Mouse (Mus musculus): ENCODE measurements around the gene Fam213b. TPM values are rescaled to one million over a fixed set of nuclear protein-coding genes. Genes with fewer than 3 reads are reported as not detected.

Gene Fam213b
- polyA plus RNA-seq, 1 experiment from 2014 or later = 64.7 TPM

GRCm38 (mm10) chr4:154890887-154891286, 8.0 kb downstream of the Fam213b start:
- H3K4me3 ChIP-seq (ENCODE audit: low read depth, low read length) = no peak overlapping the region
- H3K9ac ChIP-seq (replicated peaks; ENCODE audit: low read depth, low read length) = no peak overlapping the region
- H3K36me3 ChIP-seq (ENCODE audit: control insufficient read depth, insufficient read depth, low read length) = no peaks in the 10 kb centered on the region
- no peak overlapping the region for H3K27ac ChIP-seq (ENCODE audit: low read depth, low read length)
- 90% methylated on average over 14 of the region's 14 CpGs for WGBS
- no peaks in the 10 kb centered on the region for H3K9me3 ChIP-seq (ENCODE audit: control insufficient read depth, low read length)
- H3K4me1 ChIP-seq (ENCODE audit: control insufficient read depth, insufficient read depth, low read length) = no peaks in the 10 kb centered on the region
- H3K4me2 ChIP-seq (ENCODE audit: low read depth, low read length) = no peak overlapping the region
- no peak for ATAC-seq (ENCODE audit: low read depth)
- H3K27me3 ChIP-seq (ENCODE audit: control insufficient read depth, insufficient read depth, low read length) = no peaks in the 10 kb centered on the region

- H3K4me2 ChIP-seq (ENCODE audit: low read depth, low read length) = no peak overlapping the region
- ATAC-seq (ENCODE audit: low read depth) = no peak
- WGBS = 81% methylated on average over 15 of the region's 15 CpGs
- no peaks in the 10 kb centered on the region for H3K9me3 ChIP-seq (ENCODE audit: control insufficient read depth, low read length)
- no peaks in the 10 kb centered on the region for H3K27me3 ChIP-seq (ENCODE audit: control insufficient read depth, insufficient read depth, low read length)
- H3K36me3 ChIP-seq (ENCODE audit: control insufficient read depth, insufficient read depth, low read length) = no peaks in the 10 kb centered on the region
- no peaks in the 10 kb centered on the region for H3K4me1 ChIP-seq (ENCODE audit: control insufficient read depth, insufficient read depth, low read length)
- no peak overlapping the region for H3K27ac ChIP-seq (ENCODE audit: low read depth, low read length)
- H3K9ac ChIP-seq (replicated peaks; ENCODE audit: low read depth, low read length) = no peak overlapping the region
- no peak overlapping the region for H3K4me3 ChIP-seq (ENCODE audit: low read depth, low read length)
These were observed 11.2 kb downstream of the Fam213b start for GRCm38 (mm10) chr4:154887593-154888250.

- 65% methylated on average over 13 of the region's 13 CpGs for WGBS
These were observed 11.9 kb downstream of the Fam213b start for GRCm38 (mm10) chr4:154886876-154887592.

GRCm38 (mm10) chr4:154885416-154885815, 13.5 kb downstream of the Fam213b start:
- 85% methylated on average over 11 of the region's 11 CpGs for WGBS
- H3K27me3 ChIP-seq (ENCODE audit: control insufficient read depth, insufficient read depth, low read length) = no peaks in the 10 kb centered on the region
- no peak overlapping the region for H3K4me3 ChIP-seq (ENCODE audit: low read depth, low read length)
- H3K9ac ChIP-seq (replicated peaks; ENCODE audit: low read depth, low read length) = no peak overlapping the region
- H3K9me3 ChIP-seq (ENCODE audit: control insufficient read depth, low read length) = no peaks in the 10 kb centered on the region
- no peak for ATAC-seq (ENCODE audit: low read depth)
- H3K4me1 ChIP-seq (ENCODE audit: control insufficient read depth, insufficient read depth, low read length) = no peaks in the 10 kb centered on the region
- H3K27ac ChIP-seq (ENCODE audit: low read depth, low read length) = no peak overlapping the region
- H3K4me2 ChIP-seq (ENCODE audit: low read depth, low read length) = no peak overlapping the region
- H3K36me3 ChIP-seq (ENCODE audit: control insufficient read depth, insufficient read depth, low read length) = no peaks in the 10 kb centered on the region

More at GRCm38 (mm10) chr4:154886876-154887592, 11.9 kb downstream of the Fam213b start:
- H3K9me3 ChIP-seq (ENCODE audit: control insufficient read depth, low read length) = no peaks in the 10 kb centered on the region
- no peaks in the 10 kb centered on the region for H3K27me3 ChIP-seq (ENCODE audit: control insufficient read depth, insufficient read depth, low read length)
- H3K36me3 ChIP-seq (ENCODE audit: control insufficient read depth, insufficient read depth, low read length) = no peaks in the 10 kb centered on the region
- H3K4me2 ChIP-seq (ENCODE audit: low read depth, low read length) = no peak overlapping the region
- no peak overlapping the region for H3K4me3 ChIP-seq (ENCODE audit: low read depth, low read length)
- no peak for ATAC-seq (ENCODE audit: low read depth)
- no peak overlapping the region for H3K9ac ChIP-seq (replicated peaks; ENCODE audit: low read depth, low read length)
- no peaks in the 10 kb centered on the region for H3K4me1 ChIP-seq (ENCODE audit: control insufficient read depth, insufficient read depth, low read length)
- no peak overlapping the region for H3K27ac ChIP-seq (ENCODE audit: low read depth, low read length)

GRCm38 (mm10) chr4:154882014-154882659, 16.8 kb downstream of the Fam213b start:
- Histone ChIP-seq H3K4me2 (ENCODE audit: low read depth, low read length) (no peak overlapping the region), H3K4me1 (ENCODE audit: control insufficient read depth, insufficient read depth, low read length) (0 out of 2 replicates have a peak, but pooled peaks cover 5% of the 10 kb centered on the region), H3K36me3 (ENCODE audit: control insufficient read depth, insufficient read depth, low read length) (no peaks in the 10 kb centered on the region), H3K4me3 (ENCODE audit: low read depth, low read length) (no peak overlapping the region), H3K27me3 (ENCODE audit: control insufficient read depth, insufficient read depth, low read length) (no peaks in the 10 kb centered on the region), H3K9me3 (ENCODE audit: control insufficient read depth, low read length) (no peaks in the 10 kb centered on the region), H3K9ac (replicated peaks; ENCODE audit: low read depth, low read length) (no peak overlapping the region), H3K27ac (ENCODE audit: low read depth, low read length) (no peak overlapping the region)
- ATAC-seq (ENCODE audit: low read depth) = no peak
- 32% methylated on average over 14 of the region's 14 CpGs for WGBS

GRCm38 (mm10) chr4:154880730-154881129, 18.2 kb downstream of the Fam213b start:
- Histone ChIP-seq H3K4me2 (ENCODE audit: low read depth, low read length) (no peak overlapping the region), H3K4me3 (ENCODE audit: low read depth, low read length) (no peak overlapping the region), H3K9me3 (ENCODE audit: control insufficient read depth, low read length) (no peaks in the 10 kb centered on the region), H3K27me3 (ENCODE audit: control insufficient read depth, insufficient read depth, low read length) (no peaks in the 10 kb centered on the region), H3K9ac (replicated peaks; ENCODE audit: low read depth, low read length) (no peak overlapping the region), H3K27ac (ENCODE audit: low read depth, low read length) (no peak overlapping the region), H3K4me1 (ENCODE audit: control insufficient read depth, insufficient read depth, low read length) (0 out of 2 replicates have a peak, but pooled peaks cover 5% of the 10 kb centered on the region), H3K36me3 (ENCODE audit: control insufficient read depth, insufficient read depth, low read length) (no peaks in the 10 kb centered on the region)
- no peak for ATAC-seq (ENCODE audit: low read depth)
- WGBS = 89% methylated on average over 6 of the region's 6 CpGs

GRCm38 (mm10) chr4:154877864-154878548, 20.9 kb downstream of the Fam213b start:
- no peaks in the 10 kb centered on the region for H3K9me3 ChIP-seq (ENCODE audit: control insufficient read depth, low read length)
- WGBS = 12% methylated on average over 18 of the region's 18 CpGs
- H3K27me3 ChIP-seq (ENCODE audit: control insufficient read depth, insufficient read depth, low read length) = no peaks in the 10 kb centered on the region
- peak overlapping the region; percentile 45; the same call in 1 of the 2 replicates for H3K27ac ChIP-seq (ENCODE audit: low read depth, low read length)
- H3K36me3 ChIP-seq (ENCODE audit: control insufficient read depth, insufficient read depth, low read length) = no peaks in the 10 kb centered on the region
- peak overlapping the region; percentile 48 for H3K4me2 ChIP-seq (ENCODE audit: low read depth, low read length)
- H3K9ac ChIP-seq (replicated peaks; ENCODE audit: low read depth, low read length) = no peak overlapping the region; the same call in 1 of the 2 replicates
- 0 out of 2 replicates have a peak, but pooled peaks cover 5% of the 10 kb centered on the region for H3K4me1 ChIP-seq (ENCODE audit: control insufficient read depth, insufficient read depth, low read length)
- peak; percentile 97 for ATAC-seq (ENCODE audit: low read depth)
- H3K4me3 ChIP-seq (ENCODE audit: low read depth, low read length) = peak overlapping the region; percentile 18; the same call in 1 of the 2 replicates

GRCm38 (mm10) chr4:154873186-154873585, 25.7 kb downstream of the Fam213b start:
- no peak overlapping the region for H3K4me2 ChIP-seq (ENCODE audit: low read depth, low read length)
- no peak overlapping the region for H3K4me3 ChIP-seq (ENCODE audit: low read depth, low read length)
- no peaks in the 10 kb centered on the region for H3K9me3 ChIP-seq (ENCODE audit: control insufficient read depth, low read length)
- no peak overlapping the region for H3K9ac ChIP-seq (replicated peaks; ENCODE audit: low read depth, low read length)
- no peak for ATAC-seq (ENCODE audit: low read depth)
- WGBS = 75% methylated on average over 6 of the region's 6 CpGs
- H3K36me3 ChIP-seq (ENCODE audit: control insufficient read depth, insufficient read depth, low read length) = no peaks in the 10 kb centered on the region
- no peak overlapping the region for H3K27ac ChIP-seq (ENCODE audit: low read depth, low read length)
- H3K27me3 ChIP-seq (ENCODE audit: control insufficient read depth, insufficient read depth, low read length) = no peaks in the 10 kb centered on the region; the same call in 1 of the 2 replicates
- 0 out of 2 replicates have a peak, but pooled peaks cover under 1% of the 10 kb centered on the region for H3K4me1 ChIP-seq (ENCODE audit: control insufficient read depth, insufficient read depth, low read length)
